Mouse (Mus musculus): Measurements from ENCODE around the gene Rnase11.

The Rnase11 gene

GRCm38 (mm10) chr14:51050063-51050462 lies at the start of gene Rnase11:
Gene Rnase11 (minus strand): TSS chr14:51050163.
- DNase-seq (ENCODE audit: low spot score in 2 of 2), result no peak

GRCm38 (mm10) chr14:51098921-51099320 lies 49.0 kb upstream of the Rnase11 start:
- no peak for DNase-seq (ENCODE audit: low spot score in 2 of 2)

- DNase-seq (ENCODE audit: low spot score in 2 of 2), result peak in 1 of 2 experiments; percentile 80
Measured at GRCm38 (mm10) chr14:51098300-51098699, 48.3 kb upstream of the Rnase11 start.

GRCm38 (mm10) chr14:51095736-51096524 lies 46.0 kb upstream of the Rnase11 start:
- no peak for DNase-seq (ENCODE audit: low spot score in 2 of 2)

- DNase-seq (ENCODE audit: low spot score in 2 of 2), result no peak
Measured at GRCm38 (mm10) chr14:51094921-51095320, 45.0 kb upstream of the Rnase11 start.

GRCm38 (mm10) chr14:51094096-51094875 lies 44.3 kb upstream of the Rnase11 start:
- no peak for DNase-seq (ENCODE audit: low spot score in 2 of 2)

- DNase-seq (ENCODE audit: low spot score in 2 of 2), result no peak
Measured at GRCm38 (mm10) chr14:51093496-51093895, 43.5 kb upstream of the Rnase11 start.

GRCm38 (mm10) chr14:51092073-51092620 lies 42.2 kb upstream of the Rnase11 start:
- no peak for DNase-seq (ENCODE audit: low spot score in 2 of 2)

- peak in 1 of 2 experiments; percentile 24 for DNase-seq (ENCODE audit: low spot score in 2 of 2)
Measured at GRCm38 (mm10) chr14:51090921-51091900, 41.2 kb upstream of the Rnase11 start, which contains the start of the genes Rnase4 and Ang. Gene Rnase4 (plus strand): TSS chr14:51091077. Gene Ang (plus strand): TSS chr14:51091150.

- peak; percentile 69 to 84 for DNase-seq (ENCODE audit: low spot score in 2 of 2)
Measured at GRCm38 (mm10) chr14:51090077-51090781, 40.3 kb upstream of the Rnase11 start.

- DNase-seq (ENCODE audit: low spot score in 2 of 2), result no peak
Measured at GRCm38 (mm10) chr14:51089674-51090076, 39.7 kb upstream of the Rnase11 start.

- peak; percentile 95 to 98 for DNase-seq (ENCODE audit: low spot score in 2 of 2)
Measured at GRCm38 (mm10) chr14:51088970-51089673, 39.2 kb upstream of the Rnase11 start.

GRCm38 (mm10) chr14:51088166-51088969 lies 38.4 kb upstream of the Rnase11 start:
- peak; percentile 71 to 88 for DNase-seq (ENCODE audit: low spot score in 2 of 2)

GRCm38 (mm10) chr14:51087762-51088161 lies 37.8 kb upstream of the Rnase11 start:
- DNase-seq (ENCODE audit: low spot score in 2 of 2), result no peak

- DNase-seq (ENCODE audit: low spot score in 2 of 2), result no peak
Measured at GRCm38 (mm10) chr14:51085911-51086310, 35.9 kb upstream of the Rnase11 start.

- no peak for DNase-seq (ENCODE audit: low spot score in 2 of 2)
Measured at GRCm38 (mm10) chr14:51085086-51085485, 35.1 kb upstream of the Rnase11 start.

- DNase-seq (ENCODE audit: low spot score in 2 of 2), result no peak
Measured at GRCm38 (mm10) chr14:51083805-51084204, 33.8 kb upstream of the Rnase11 start.

GRCm38 (mm10) chr14:51082599-51083581 lies 32.9 kb upstream of the Rnase11 start:
- peak in 1 of 2 experiments; percentile 57 for DNase-seq (ENCODE audit: low spot score in 2 of 2)
